Mouse (Mus musculus): ENCODE measurements at regions not wholly inside any gene's neighbourhood (a gene's known extent, or its start where the extent isn't known, plus 50 kb on each side); places are given as distances from the start of the nearest gene placed in this dataset.

- TF ChIP-seq CTCF (IDR thresholded peaks at IDR 0.05; ENCODE audit: insufficient read depth, low read length): no peak
- no peak for TF ChIP-seq POLR2A (IDR thresholded peaks at IDR 0.05; ENCODE audit: borderline replicate concordance, extremely low read depth, low read depth, low read length)
These were observed 122.9 kb upstream of the Magi3 start for GRCm38 (mm10) chr3:104343096-104343495.
